Mouse (Mus musculus): ENCODE measurements around the gene Olfr74.
"Not testable (repeated sequence)": the region's sequence is repeated elsewhere in the genome, so short reads cannot be mapped to it uniquely, and the experiment has no call there.

Gene Olfr74

DNA sequence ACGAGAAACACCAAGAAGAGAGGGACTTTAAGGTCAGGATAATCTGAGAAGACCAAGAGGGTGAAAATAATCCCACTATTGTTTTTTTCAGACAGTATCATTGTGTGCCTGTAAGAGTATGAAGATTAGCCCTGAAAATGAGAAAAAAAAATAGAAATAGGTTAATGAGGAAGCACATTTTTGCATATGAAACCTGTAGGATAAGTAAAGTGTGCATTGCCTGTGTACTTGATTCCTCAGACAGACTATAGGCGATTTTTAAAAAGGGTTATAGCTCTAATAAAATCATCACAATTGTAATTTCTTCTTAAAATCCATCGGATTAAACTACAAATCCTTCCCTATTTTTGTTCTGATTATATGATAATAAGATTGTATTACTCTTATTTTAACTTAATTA is at the start of gene Olfr74:
Gene Olfr74, minus strand, starts transcription at position 101 of the 400 bp plus-strand sequence.
- no peak for DNase-seq

DNA sequence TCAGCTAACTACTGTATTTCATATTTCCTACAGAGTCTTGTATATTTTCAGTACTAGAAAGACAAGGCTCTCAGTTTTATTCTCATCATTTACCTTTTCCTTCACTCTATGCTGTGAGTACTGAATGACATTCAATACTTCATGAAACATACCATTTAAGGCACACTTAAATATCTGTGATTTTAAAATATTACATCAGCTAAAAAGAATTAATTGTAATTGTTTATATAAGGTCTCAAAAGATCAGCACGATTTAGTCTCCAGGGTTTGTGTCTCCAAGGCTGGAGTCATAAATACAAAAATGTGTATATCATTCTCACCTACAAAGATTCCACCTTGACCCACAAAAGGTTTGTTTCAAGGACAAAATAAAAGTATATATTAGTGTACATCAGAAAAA is 48.0 kb upstream of the Olfr74 start, which contains the start of gene Olfr1161:
Gene Olfr1161, plus strand, starts transcription at position 301 of the 400 bp plus-strand sequence.
- DNase-seq: not testable (repeated sequence)

DNA sequence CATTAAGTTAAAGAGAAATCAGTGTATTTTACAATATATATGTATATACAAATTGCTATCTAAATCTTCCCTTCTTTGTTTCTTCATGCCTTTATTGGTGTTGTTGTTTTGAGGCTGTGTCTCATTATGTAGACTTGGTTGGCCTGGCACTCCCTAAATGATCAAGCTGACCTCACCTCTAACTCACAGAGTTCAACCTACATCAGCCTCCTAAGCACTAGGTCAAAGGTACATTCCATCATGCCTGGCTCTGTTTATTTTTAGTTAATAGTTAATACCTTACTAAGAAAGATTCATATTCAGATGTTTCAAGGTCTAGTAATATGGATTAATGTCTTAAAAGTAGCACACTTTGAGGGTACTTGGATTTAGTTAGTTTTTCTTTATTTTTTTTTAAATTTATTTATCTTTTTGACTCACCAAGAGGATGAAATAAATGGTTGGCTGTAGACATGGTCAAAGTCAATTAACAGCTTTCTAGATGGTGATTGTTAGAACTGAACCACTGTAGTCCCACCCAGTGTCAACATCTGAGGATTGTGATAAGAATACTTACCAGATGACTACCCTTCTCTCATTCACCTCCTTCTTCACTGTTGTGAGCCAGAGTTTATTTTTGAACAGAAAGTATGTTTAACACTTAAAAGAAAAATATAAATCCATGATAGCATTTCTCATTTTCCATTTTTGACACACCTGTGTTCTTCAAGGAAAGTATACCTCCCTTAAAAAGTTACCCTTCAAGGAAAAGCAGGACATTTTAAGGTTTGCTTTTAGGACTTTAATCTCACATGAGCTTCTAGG is 33.3 kb upstream of the Olfr74 start, which contains the start of gene Olfr1160:
Gene Olfr1160, minus strand, starts transcription at position 754 of the 804 bp plus-strand sequence.
- DNase-seq: no peak

DNA sequence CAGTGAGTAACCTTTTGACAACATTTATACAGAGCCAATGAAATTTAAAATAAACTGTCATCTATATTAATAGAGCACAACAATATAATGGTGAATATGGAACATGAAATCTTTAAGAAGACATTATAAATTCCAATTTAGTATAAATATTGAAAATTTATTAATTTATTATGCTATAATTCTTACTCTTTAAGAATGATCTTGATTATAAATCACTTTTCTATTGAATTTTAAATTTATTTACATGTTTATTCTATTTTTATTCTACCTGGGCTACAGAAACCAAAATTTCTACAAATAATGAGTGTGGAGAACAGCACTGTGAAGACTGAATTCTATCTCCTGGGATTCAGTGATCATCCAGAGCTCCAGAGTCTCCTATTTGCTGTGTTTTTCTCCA is 15.3 kb upstream of the Olfr74 start, which contains the start of gene Olfr1158:
Gene Olfr1158, plus strand, starts transcription at position 301 of the 400 bp plus-strand sequence.
- DNase-seq: no peak

DNA sequence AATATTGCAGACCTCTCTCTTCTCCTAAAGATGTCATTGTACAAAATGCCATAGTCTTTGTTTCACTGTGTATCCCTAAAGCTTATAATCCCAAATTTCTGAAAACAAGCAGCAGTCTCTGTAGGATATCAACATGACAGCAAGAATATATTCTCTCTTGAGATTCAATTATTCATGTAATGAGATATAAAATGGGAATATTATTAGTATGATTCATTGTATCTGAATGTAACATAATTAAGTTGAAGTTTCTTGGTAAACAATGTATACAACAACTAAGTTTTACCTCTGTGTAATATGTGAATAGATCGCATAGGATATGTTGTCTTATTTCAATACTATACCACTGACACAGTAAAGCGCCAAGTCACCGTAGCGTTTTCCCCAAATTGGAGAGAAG is 6.3 kb downstream of the Olfr74 start, which contains the start of gene Olfr1157:
Gene Olfr1157, minus strand, starts transcription at position 101 of the 400 bp plus-strand sequence.
- no peak for DNase-seq

DNA sequence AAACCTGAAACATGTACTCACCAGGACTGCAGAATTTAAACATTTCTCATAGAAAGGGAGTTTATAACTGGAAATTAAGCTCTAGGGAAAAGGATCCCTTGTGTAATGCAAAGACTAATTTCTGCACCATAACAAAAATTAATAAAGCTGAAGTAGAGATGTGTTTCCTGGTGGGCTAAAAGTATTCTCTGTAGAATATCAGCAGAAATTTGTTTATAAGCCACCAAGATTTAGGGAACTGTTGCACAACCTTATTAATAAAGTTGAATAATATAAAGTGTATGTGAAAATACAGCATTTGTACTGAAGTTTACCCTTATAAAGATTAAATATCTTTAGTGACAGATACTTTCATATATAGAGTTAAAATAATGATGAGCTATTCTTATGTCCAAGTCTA is 21.5 kb downstream of the Olfr74 start, which contains the start of gene Olfr1156:
Gene Olfr1156, minus strand, starts transcription at position 101 of the 400 bp plus-strand sequence.
- no peak for DNase-seq

DNA sequence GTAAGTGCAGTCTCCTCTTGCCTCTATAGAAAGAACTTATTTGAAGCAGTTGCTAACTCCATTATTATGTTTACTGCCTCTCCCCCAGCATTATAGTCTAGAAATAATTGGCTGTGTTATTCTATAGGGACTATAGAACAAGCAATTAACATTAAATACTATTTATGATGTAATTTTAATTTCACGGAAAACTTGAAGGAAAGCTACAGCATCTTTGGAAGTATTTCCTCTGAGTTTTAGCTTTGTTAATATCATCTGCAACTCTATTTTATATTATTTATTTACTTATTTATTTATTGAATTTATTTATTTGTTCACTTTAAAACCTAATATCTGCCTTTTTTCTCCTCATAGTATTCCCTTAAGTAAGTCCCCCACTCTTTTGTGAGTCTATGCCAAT is 29.4 kb downstream of the Olfr74 start, which contains the start of gene Olfr1155:
Gene Olfr1155, minus strand, starts transcription at position 101 of the 400 bp plus-strand sequence.
- DNase-seq: no peak
